Mouse (Mus musculus): ENCODE results near the gene Fbf1. TPM values are rescaled to one million over a fixed set of nuclear protein-coding genes. Genes with fewer than 3 reads are reported as not detected.

The Fbf1 gene
- polyA plus RNA-seq, 1 experiment from 2014 or later: 67.0 TPM

DNA sequence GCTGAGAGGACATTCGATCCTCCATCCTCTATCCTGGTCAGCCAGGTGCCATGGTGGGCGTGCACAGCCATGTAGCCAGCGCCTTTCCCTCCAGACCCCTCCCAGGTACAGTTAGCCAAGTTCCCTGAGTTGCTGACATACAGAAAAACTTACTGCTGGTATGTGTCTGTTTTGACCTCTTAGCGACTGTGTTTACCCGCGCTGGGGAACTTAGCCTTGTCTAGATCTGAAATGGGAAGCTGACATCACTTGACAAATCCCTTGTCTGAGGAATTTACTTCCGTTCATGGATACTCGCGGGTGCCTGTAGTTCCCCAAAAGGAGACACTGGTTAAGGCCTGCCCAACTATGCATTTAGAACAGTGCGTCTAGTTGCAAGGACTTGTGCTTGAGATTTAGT lies 57.4 kb downstream of the Fbf1 start:
- Histone ChIP-seq H3K9ac (no peak overlapping the region), H3K9me3 (no peaks in the 10 kb centered on the region), H3K4me1 (peaks cover 29% of the 10 kb centered on the region), H3K27ac (no peak overlapping the region), H3K36me3 (no peaks in the 10 kb centered on the region), H3K4me3 (peak overlapping the region; percentile 22), H3K27me3 (replicated peaks) (peaks cover 64% of the 10 kb centered on the region), H3K4me2 (replicated peaks) (peak overlapping the region; percentile 57)
- ATAC-seq (ENCODE audit: low FRiP score, low read depth): no peak
- WGBS: 39% methylated on average over 10 of the region's 10 CpGs

DNA sequence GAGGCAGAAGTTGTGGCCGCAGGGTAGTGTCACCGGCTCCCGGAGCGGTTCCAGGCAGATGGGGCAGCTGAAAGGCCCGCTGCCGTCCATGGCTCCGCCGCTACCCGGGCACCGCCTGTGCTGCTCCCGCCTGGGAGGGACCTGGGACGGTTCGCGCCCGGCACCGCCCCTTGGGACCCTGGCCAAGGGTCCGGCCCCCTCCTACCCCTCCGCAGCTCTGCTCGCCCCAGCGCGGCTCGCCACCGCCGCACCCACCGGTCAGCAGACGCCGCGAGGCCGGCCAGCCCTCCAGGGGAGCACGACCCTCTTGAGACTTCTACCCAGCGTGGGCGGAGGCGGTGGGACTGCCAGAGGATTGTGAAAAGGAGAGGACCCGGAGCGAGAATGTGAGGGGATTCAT lies 57.8 kb downstream of the Fbf1 start:
- peak overlapping the region; percentile 38; the same call in 1 of the 2 replicates for H3K9ac ChIP-seq

DNA sequence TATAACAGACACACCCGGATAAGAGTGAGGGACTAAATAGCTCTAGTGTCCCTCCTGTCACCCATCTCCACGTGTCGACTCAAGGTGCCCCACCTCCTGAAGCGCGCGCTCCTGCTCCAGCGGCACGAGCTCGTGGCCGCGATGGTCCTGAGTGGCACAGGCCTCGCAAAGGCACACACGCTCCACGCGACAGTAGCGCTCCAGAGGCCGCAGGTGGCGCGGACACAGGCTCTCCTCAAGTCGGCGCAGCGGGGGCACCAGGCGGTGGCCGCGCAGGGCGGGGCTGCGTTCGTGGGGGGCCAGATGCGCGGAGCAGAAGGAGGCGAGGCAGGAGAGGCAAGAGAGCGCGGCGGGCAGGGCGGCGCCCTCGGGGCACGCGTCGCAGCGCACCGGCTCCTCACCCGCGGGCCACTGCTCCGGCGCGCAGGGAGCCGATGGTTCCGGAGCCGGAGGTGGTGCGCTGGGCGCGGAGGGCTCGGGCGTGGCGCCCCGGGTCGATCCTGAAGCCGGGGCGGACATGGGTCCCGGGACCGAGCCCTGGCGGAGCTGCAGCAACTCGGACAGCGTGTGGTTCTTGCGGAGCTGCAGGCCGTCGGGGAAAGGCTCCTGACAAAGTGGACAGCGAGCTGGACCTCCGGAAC lies 58.4 kb downstream of the Fbf1 start:
- WGBS: 2% methylated on average over 69 of the region's 70 CpGs
- Histone ChIP-seq H3K4me3 (peak overlapping the region; percentile 22), H3K9ac (peak overlapping the region; percentile 38), H3K36me3 (no peaks in the 10 kb centered on the region), H3K27me3 (replicated peaks) (peaks cover 68% of the 10 kb centered on the region), H3K27ac (peak overlapping the region; percentile 15; the same call in 1 of the 2 replicates), H3K4me2 (replicated peaks) (peak overlapping the region; percentile 57), H3K9me3 (no peaks in the 10 kb centered on the region), H3K4me1 (peaks cover 30% of the 10 kb centered on the region)
- no peak for ATAC-seq (ENCODE audit: low FRiP score, low read depth)

More for the DNA sequence above, 57.8 kb downstream of the Fbf1 start:
- no peaks in the 10 kb centered on the region for H3K36me3 ChIP-seq
- peak overlapping the region; percentile 22 for H3K4me3 ChIP-seq
- H3K9me3 ChIP-seq: no peaks in the 10 kb centered on the region
- peaks cover 68% of the 10 kb centered on the region for H3K27me3 ChIP-seq (replicated peaks)
- WGBS: 2% methylated on average over 35 of the region's 35 CpGs
- H3K27ac ChIP-seq: no peak overlapping the region
- ATAC-seq (ENCODE audit: low FRiP score, low read depth): no peak
- peaks cover 29% of the 10 kb centered on the region for H3K4me1 ChIP-seq
- peak overlapping the region; percentile 57 for H3K4me2 ChIP-seq (replicated peaks)

DNA sequence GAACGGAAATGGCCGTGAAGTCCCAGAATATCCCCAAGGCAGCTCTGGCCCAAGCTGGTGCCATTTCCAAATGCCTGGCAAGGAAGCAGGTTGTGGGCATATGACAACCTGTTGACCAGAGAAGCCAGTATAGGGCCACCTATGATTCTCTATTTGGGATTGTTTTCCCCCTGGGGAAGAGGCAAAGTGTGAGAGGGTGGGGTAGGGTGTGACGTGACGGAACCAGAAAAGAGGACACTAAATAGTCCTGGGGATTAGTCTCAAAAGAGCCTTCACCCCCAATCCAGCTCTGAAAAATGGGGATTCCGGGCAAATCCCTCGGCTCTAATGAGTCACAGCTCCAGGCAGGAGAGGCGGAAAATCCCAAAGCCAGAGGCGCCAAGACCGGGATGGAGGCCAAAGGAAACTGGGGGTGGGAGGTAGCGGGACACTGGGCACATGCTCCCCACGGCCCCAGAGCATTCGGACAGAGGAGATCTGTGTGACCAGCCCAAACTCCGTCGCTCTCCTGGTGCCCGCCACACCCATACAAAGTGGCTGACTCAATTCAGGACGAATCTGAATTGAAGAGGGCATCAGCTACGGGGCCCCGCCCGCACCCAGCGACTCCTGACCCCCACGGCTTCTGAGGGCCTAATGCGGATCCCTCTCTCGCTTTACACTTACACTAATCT lies 59.4 kb downstream of the Fbf1 start:
- Histone ChIP-seq H3K36me3 (no peaks in the 10 kb centered on the region), H3K4me2 (replicated peaks) (peak overlapping the region; percentile 57), H3K9ac (no peak overlapping the region), H3K27ac (no peak overlapping the region), H3K4me1 (peaks cover 40% of the 10 kb centered on the region), H3K9me3 (no peaks in the 10 kb centered on the region), H3K4me3 (peak overlapping the region; percentile 22; the same call in 1 of the 2 replicates), H3K27me3 (replicated peaks) (peaks cover 68% of the 10 kb centered on the region)
- 4% methylated on average over 23 of the region's 23 CpGs for WGBS
- ATAC-seq (ENCODE audit: low FRiP score, low read depth): no peak

DNA sequence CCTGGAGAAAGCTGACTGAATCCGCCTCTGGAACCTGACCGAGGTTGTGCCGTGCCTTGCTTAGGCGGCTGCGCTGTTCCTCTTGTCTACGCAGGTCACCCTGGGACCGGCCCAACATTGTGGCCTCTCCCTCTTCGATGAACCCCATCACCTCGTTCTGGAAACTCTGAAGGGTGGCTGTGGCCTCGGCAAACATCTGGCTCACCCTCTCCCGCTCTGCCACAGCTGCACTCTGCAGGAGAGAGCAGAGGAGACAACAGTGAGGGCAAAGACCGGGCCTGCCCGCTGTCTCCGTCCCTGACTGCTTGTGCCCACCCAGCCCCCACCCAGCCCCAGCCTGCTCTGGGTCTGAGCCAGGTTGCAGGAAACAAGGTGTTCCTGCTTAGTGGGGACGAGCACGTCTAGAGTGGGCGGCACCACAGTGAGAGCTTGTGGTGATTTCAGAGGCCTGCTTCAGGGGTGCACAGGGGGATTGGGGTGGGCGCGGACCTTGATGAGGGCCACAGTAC lies 60.1 kb downstream of the Fbf1 start:
- Histone ChIP-seq H3K9me3 (no peaks in the 10 kb centered on the region), H3K27me3 (replicated peaks) (peaks cover 68% of the 10 kb centered on the region), H3K27ac (no peak overlapping the region), H3K4me1 (peaks cover 45% of the 10 kb centered on the region), H3K9ac (peak overlapping the region; percentile 17; the same call in 1 of the 2 replicates), H3K36me3 (no peaks in the 10 kb centered on the region), H3K4me3 (no peak overlapping the region), H3K4me2 (replicated peaks) (peak overlapping the region; percentile 16; the same call in 1 of the 2 replicates)
- WGBS: 8% methylated on average over 19 of the region's 19 CpGs
- no peak for ATAC-seq (ENCODE audit: low FRiP score, low read depth)

DNA sequence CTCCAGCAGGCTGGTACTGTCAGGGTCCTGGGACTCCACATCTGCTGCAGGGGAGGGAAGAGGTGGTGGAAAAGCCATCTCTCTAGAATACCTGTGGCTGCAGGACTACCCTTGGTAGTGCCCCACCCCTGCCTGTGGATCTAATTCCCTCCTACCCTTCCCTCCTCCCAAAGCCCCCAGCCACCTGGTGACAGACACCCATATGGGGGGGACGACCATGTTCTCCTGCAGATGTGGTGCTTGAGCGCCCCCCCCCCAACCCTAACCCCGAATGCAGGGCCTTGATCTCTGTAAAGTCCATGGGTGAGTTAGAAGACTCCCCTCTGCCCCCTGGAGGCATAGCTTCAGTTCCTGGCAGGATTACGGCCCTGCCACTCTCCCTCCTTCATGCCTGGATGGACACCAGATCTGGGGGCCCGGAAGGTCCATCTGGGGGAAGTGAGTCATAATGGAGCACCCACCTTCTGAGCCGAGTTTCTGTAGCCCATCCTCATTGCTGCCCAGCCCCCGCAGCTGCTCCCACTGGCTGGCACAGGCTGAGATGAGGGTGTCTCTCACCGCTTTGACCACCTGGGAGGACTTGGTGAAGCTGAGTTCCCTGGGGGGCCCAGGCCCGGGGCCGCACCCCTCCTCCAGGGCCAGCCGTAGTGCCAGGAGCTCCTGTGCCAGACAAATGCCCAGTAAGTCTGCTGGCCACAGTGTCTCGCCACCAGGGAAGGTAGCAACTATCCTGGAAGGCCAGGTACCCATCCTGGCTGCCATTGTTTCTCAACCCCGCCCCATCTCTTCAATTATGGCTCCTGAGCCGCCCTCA lies 60.8 kb downstream of the Fbf1 start:
- no peak for ATAC-seq (ENCODE audit: low FRiP score, low read depth)
- Histone ChIP-seq H3K4me3 (no peak overlapping the region), H3K4me1 (peaks cover 48% of the 10 kb centered on the region), H3K36me3 (no peaks in the 10 kb centered on the region), H3K27ac (no peak overlapping the region), H3K27me3 (replicated peaks) (peaks cover 68% of the 10 kb centered on the region), H3K4me2 (replicated peaks) (0 out of 2 replicates have a peak overlapping the region, but pooled peaks have one; percentile 16), H3K9ac (0 out of 2 replicates have a peak overlapping the region, but pooled peaks have one; percentile 17), H3K9me3 (no peaks in the 10 kb centered on the region)
- WGBS: 19% methylated on average over 14 of the region's 14 CpGs

DNA sequence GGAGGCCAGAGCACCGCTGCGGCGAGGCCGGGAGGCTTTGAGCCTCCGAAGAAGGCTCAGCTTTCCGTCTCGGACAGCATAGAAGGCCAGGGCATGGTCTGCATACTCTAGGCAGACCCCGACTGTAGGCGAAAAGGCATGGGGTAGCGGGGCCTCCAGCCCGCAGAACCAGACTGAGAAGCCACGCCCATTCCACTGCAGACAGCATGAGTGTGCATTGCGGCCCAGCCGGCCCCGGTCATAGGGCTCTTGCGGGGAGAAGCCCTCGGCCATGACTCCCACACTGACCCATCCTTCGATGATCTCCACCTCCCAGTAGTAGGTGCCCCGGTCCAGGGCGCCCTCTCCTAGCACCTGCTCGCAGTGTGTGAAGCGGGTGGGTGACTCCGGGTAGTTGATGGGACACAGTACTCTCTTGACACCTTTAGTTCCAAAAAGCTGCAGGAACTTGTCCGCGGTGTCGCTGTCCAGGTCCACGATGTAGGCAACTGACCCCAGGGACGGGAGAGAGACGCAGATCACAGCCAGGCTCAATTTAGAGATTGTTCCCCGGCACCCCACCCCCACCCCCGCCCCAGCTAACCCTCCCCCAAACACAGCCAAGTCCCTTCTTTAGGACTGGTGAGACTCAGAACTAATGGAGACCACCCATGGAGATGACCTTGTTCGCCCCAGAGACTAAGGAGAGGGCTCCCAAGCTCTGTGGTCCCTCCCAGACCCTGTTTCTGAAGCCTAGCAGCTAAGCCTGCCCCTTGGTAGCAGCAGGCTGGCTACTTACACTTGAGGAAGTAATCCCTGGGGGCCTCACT lies 61.6 kb downstream of the Fbf1 start:
- H3K27me3 ChIP-seq (replicated peaks): peaks cover 62% of the 10 kb centered on the region
- no peak overlapping the region for H3K9ac ChIP-seq
- no peaks in the 10 kb centered on the region for H3K9me3 ChIP-seq
- no peak for ATAC-seq (ENCODE audit: low FRiP score, low read depth)
- H3K4me2 ChIP-seq (replicated peaks): peak overlapping the region; percentile 34
- H3K4me3 ChIP-seq: no peak overlapping the region
- no peak overlapping the region for H3K27ac ChIP-seq
- WGBS: 21% methylated on average over 32 of the region's 32 CpGs
- peaks cover 56% of the 10 kb centered on the region for H3K4me1 ChIP-seq
- no peaks in the 10 kb centered on the region for H3K36me3 ChIP-seq

DNA sequence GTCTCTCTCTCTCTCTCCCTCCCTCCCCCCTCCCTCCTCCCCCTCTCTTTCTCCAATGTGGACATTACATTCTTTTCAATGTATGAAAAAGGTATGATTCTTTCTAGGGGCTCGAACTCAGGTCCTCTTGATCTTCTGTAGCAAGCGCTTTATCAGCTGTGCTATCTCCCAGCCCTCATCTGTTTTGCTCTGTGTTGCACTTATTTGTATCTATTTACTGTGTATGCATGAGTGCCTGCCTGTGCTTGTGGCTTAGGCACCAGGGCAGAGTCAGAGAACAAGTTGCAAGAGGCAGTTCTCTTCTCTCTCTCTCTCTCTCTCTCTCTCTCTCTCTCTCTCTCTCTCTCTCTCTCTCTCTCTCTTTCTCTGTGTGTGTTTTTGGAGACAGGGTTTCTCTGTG lies 62.9 kb downstream of the Fbf1 start:
- no peaks in the 10 kb centered on the region for H3K9me3 ChIP-seq
- H3K4me1 ChIP-seq: peaks cover 56% of the 10 kb centered on the region
- no peak overlapping the region for H3K27ac ChIP-seq
- no peaks in the 10 kb centered on the region for H3K36me3 ChIP-seq
- WGBS: 96% methylated on average over 2 of the region's 2 CpGs
- no peak for ATAC-seq (ENCODE audit: low FRiP score, low read depth)
- H3K9ac ChIP-seq: no peak overlapping the region
- no peak overlapping the region for H3K4me3 ChIP-seq
- no peak overlapping the region for H3K4me2 ChIP-seq (replicated peaks)
- H3K27me3 ChIP-seq (replicated peaks): peaks cover 49% of the 10 kb centered on the region

DNA sequence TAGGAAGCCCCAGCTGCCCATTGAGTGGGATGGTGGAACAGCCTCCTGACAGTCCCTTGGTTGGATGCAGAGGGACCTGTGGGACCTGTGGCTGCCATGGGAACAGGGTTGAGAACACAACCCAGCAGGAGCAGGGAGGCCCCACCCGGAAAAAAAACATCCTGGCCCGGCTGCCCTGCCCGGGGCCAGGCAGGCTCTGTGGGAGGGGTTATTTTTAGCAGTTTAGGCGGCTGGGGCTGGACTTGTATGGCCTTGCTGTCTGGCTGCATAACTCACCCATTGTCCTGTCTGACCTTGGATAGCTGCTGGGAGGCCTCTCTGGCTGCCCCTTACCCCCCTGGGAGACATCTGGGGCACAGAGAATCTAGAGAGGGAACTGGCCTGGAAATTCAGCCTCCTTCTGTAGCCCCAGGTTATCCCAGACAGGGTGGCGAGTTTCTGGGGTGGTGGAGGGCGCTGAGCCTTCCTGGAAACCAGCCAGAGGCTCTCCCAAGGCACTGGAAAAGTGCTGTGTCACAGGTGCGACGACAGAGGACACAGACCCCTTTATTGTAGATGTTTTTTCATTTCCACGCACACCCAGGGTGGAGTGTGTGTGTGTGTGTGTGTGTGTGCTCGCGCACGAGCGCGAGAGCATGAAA lies 63.8 kb downstream of the Fbf1 start:
- H3K9me3 ChIP-seq: no peaks in the 10 kb centered on the region
- H3K36me3 ChIP-seq: no peaks in the 10 kb centered on the region
- H3K27ac ChIP-seq: no peak overlapping the region
- 39% methylated on average over 14 of the region's 14 CpGs for WGBS
- peaks cover 47% of the 10 kb centered on the region for H3K4me1 ChIP-seq
- peak; percentile 31; the same call in 1 of the 2 replicates for ATAC-seq (ENCODE audit: low FRiP score, low read depth)
- no peak overlapping the region for H3K4me3 ChIP-seq
- H3K27me3 ChIP-seq (replicated peaks): peaks cover 40% of the 10 kb centered on the region
- H3K9ac ChIP-seq: peak overlapping the region; percentile 35; the same call in 1 of the 2 replicates
- H3K4me2 ChIP-seq (replicated peaks): peak overlapping the region; percentile 20; the same call in 1 of the 2 replicates

DNA sequence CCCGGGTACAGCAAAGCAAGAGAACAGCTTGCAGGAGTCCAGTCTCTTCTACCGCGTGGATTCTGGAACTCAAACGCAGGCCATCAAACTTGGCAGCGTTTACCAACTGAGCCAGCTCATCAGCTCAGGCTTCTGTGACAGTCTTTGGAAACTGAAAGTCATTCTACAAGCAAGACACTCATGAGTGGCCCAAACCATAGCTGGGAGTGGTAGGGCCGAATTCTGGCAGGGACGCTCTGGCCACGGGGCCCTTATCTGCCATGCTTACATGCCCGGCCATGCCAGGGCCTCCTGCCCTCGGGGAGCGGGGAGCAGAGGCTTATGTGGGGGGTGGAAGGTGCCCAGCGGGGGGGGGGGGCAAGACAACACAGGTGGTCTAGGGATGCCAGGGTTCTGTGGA lies 64.4 kb downstream of the Fbf1 start:
- peak overlapping the region; percentile 20; the same call in 1 of the 2 replicates for H3K4me2 ChIP-seq (replicated peaks)
- WGBS: 80% methylated on average over 12 of the region's 12 CpGs
- peaks cover 34% of the 10 kb centered on the region for H3K27me3 ChIP-seq (replicated peaks)
- H3K4me3 ChIP-seq: no peak overlapping the region
- no peaks in the 10 kb centered on the region for H3K9me3 ChIP-seq
- peak overlapping the region; percentile 35; the same call in 1 of the 2 replicates for H3K9ac ChIP-seq
- H3K36me3 ChIP-seq: no peaks in the 10 kb centered on the region
- no peak overlapping the region for H3K27ac ChIP-seq
- no peak for ATAC-seq (ENCODE audit: low FRiP score, low read depth)
- H3K4me1 ChIP-seq: peaks cover 47% of the 10 kb centered on the region

DNA sequence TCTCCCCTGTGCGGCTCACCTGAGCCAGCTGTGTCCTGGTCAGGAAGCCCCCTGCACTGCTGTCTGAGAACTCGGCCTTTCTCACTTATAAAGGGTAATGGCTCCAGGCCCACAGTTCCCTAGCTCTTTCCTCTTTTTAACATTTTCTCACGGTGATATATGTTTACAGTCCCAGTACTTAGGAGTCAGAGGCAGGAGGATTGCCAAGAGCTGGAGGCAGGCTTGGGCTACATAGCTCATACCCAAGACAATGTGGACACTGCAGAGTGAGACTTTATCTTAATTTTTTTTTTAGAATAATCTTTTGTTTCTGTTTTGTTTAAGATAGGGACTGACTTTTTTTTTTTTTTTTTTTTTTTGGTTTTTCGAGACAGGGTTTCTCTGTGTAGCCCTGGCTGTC lies 65.5 kb downstream of the Fbf1 start:
- no peak for ATAC-seq (ENCODE audit: low FRiP score, low read depth)
- H3K4me1 ChIP-seq: peaks cover 42% of the 10 kb centered on the region
- H3K9me3 ChIP-seq: no peaks in the 10 kb centered on the region
- H3K27ac ChIP-seq: no peak overlapping the region
- peaks cover 23% of the 10 kb centered on the region for H3K27me3 ChIP-seq (replicated peaks)
- H3K4me2 ChIP-seq (replicated peaks): no peak overlapping the region
- no peak overlapping the region for H3K4me3 ChIP-seq
- H3K36me3 ChIP-seq: no peaks in the 10 kb centered on the region
- 63% methylated on average over 3 of the region's 4 CpGs for WGBS
- H3K9ac ChIP-seq: no peak overlapping the region

Data from neural tube, embryonic 12.5 days (tissue).